8 mouse cellular contexts compared by ENCODE assay signal in genomic region chr2:20966176-20967100, GRCm38 (mm10). TPM values are rescaled to one million over a fixed set of nuclear protein-coding genes. Genes with fewer than 3 reads are reported as not detected.
DNase-seq lines count a peak whose midpoint lies in the region; ATAC-seq lines count a peak whose summit lies in the region.

No protein-coding gene starts in this region.

- H3K9ac ChIP-seq in neural tube, embryonic 11.5 days (ENCODE audit: low read length): peak overlapping the region; percentile 99
- H3K9ac ChIP-seq in forebrain, embryonic 13.5 days: peak overlapping the region; percentile 100
- peak overlapping the region; percentile 99 for H3K9ac ChIP-seq in neural tube, embryonic 14.5 days (replicated peaks; ENCODE audit: low read depth, low read length)

- DNase-seq in neural tube, embryonic 11.5 days (ENCODE audit: low spot score): no peak
- no peak for DNase-seq in neural tube, embryonic 10.5 days (ENCODE audit: extremely low spot score, low spot score)
- DNase-seq in limb, embryonic 10.5 days (ENCODE audit: low spot score): no peak
- DNase-seq in thymus, postnatal 0 days (ENCODE audit: low spot score): no peak
- no peak for DNase-seq in spleen, postnatal 36 days (ENCODE audit: low spot score in 2 of 2)

- no peaks in the 10 kb centered on the region for H3K9me3 ChIP-seq in neural tube, embryonic 11.5 days (ENCODE audit: control insufficient read depth, low read length)
- no peaks in the 10 kb centered on the region for H3K9me3 ChIP-seq in forebrain, embryonic 13.5 days (replicated peaks)
- no peaks in the 10 kb centered on the region for H3K9me3 ChIP-seq in limb, embryonic 10.5 days (replicated peaks)
- no peaks in the 10 kb centered on the region for H3K9me3 ChIP-seq in neural tube, embryonic 14.5 days (ENCODE audit: control insufficient read depth, low read length)

- H3K4me2 ChIP-seq in neural tube, embryonic 11.5 days (ENCODE audit: low read depth): peak overlapping the region; percentile 72
- H3K4me2 ChIP-seq in forebrain, embryonic 13.5 days: peak overlapping the region; percentile 94
- H3K4me2 ChIP-seq in neural tube, embryonic 14.5 days (ENCODE audit: low read depth, low read length): peak overlapping the region; percentile 91

- no peaks in the 10 kb centered on the region for H3K36me3 ChIP-seq in neural tube, embryonic 11.5 days (ENCODE audit: control insufficient read depth, insufficient read depth, low read length)
- no peaks in the 10 kb centered on the region for H3K36me3 ChIP-seq in forebrain, embryonic 13.5 days (ENCODE audit: poor library complexity, severe bottlenecking)
- no peaks in the 10 kb centered on the region for H3K36me3 ChIP-seq in limb, embryonic 10.5 days
- no peaks in the 10 kb centered on the region for H3K36me3 ChIP-seq in neural tube, embryonic 14.5 days (ENCODE audit: control insufficient read depth, insufficient read depth, low read length)

- WGBS in neural tube, embryonic 11.5 days: 29% methylated on average over 18 of the region's 18 CpGs
- WGBS in forebrain, embryonic 13.5 days: 12% methylated on average over 18 of the region's 18 CpGs
- WGBS in limb, embryonic 10.5 days: 54% methylated on average over 18 of the region's 18 CpGs
- WGBS in neural tube, embryonic 14.5 days: 14% methylated on average over 18 of the region's 18 CpGs

- H3K27ac ChIP-seq in neural tube, embryonic 11.5 days (ENCODE audit: low read depth, low read length): no peak overlapping the region
- H3K27ac ChIP-seq in forebrain, embryonic 13.5 days: peak overlapping the region; percentile 99
- H3K27ac ChIP-seq in limb, embryonic 10.5 days: peak overlapping the region; percentile 99; the same call in 1 of the 2 replicates
- H3K27ac ChIP-seq in neural tube, embryonic 14.5 days (ENCODE audit: low read depth, low read length): peak overlapping the region; percentile 100

- peaks cover 18% of the 10 kb centered on the region for H3K4me1 ChIP-seq in neural tube, embryonic 11.5 days (ENCODE audit: control insufficient read depth, insufficient read depth, low read length)
- H3K4me1 ChIP-seq in forebrain, embryonic 13.5 days: peaks cover 58% of the 10 kb centered on the region
- H3K4me1 ChIP-seq in limb, embryonic 10.5 days: peaks cover 44% of the 10 kb centered on the region
- peaks cover 36% of the 10 kb centered on the region for H3K4me1 ChIP-seq in neural tube, embryonic 14.5 days (ENCODE audit: control insufficient read depth, insufficient read depth, low read length)

- no peaks in the 10 kb centered on the region for H3K27me3 ChIP-seq in neural tube, embryonic 11.5 days (ENCODE audit: control insufficient read depth, insufficient read depth, low read length)
- no peaks in the 10 kb centered on the region for H3K27me3 ChIP-seq in forebrain, embryonic 13.5 days
- H3K27me3 ChIP-seq in limb, embryonic 10.5 days (ENCODE audit: low read depth, poor library complexity, severe bottlenecking): no peaks in the 10 kb centered on the region
- no peaks in the 10 kb centered on the region for H3K27me3 ChIP-seq in neural tube, embryonic 14.5 days (ENCODE audit: control insufficient read depth, insufficient read depth, low read length)

- no peak for ATAC-seq in neural tube, embryonic 11.5 days (ENCODE audit: insufficient read depth, low FRiP score, low TSS enrichment)
- ATAC-seq in forebrain, embryonic 13.5 days: no peak
- ATAC-seq in neural tube, embryonic 14.5 days (ENCODE audit: low read depth): no peak
- no peak for ATAC-seq in frontal cortex, adult (ENCODE audit: low TSS enrichment)

- peak overlapping the region; percentile 91 for H3K4me3 ChIP-seq in neural tube, embryonic 11.5 days (ENCODE audit: low read depth, low read length)
- H3K4me3 ChIP-seq in forebrain, embryonic 13.5 days: peak overlapping the region; percentile 98
- peak overlapping the region; percentile 83 for H3K4me3 ChIP-seq in limb, embryonic 10.5 days
- H3K4me3 ChIP-seq in neural tube, embryonic 14.5 days (ENCODE audit: low read depth, low read length): peak overlapping the region; percentile 92

RNA-seq across cellular contexts. Expression of gene Arhgap21, which starts 2.2 kb away (rescaled TPM):
- 49.4 and 50.0 TPM in 2 replicates for polyA plus RNA-seq in neural tube, embryonic 11.5 days (2014; fragmentation: Nextera tagmentation; extraction: Ambion mirVana)
- 37.1 and 38.6 TPM in 2 replicates for polyA plus RNA-seq in forebrain, embryonic 13.5 days (2015; fragmentation: Nextera tagmentation; extraction: Ambion mirVana)
- 12.9 and 13.6 TPM in 2 replicates for polyA plus RNA-seq in limb, embryonic 10.5 days (2016; fragmentation: Nextera tagmentation; extraction: Ambion mirVana)
- 47.7 and 53.4 TPM in 2 replicates for polyA plus RNA-seq in neural tube, embryonic 14.5 days (2014; fragmentation: Nextera tagmentation; extraction: Ambion mirVana)
- 2.4 and 2.8 TPM in 2 replicates for polyA plus RNA-seq in thymus, postnatal 0 days (2015; fragmentation: Nextera tagmentation; extraction: Ambion mirVana)
